Mouse (Mus musculus): ENCODE measurements around the gene Lrrc8d.
"Not testable (repeated sequence)": the region's sequence is repeated elsewhere in the genome, so short reads cannot be mapped to it uniquely, and the experiment has no call there.

Gene Lrrc8d

DNA sequence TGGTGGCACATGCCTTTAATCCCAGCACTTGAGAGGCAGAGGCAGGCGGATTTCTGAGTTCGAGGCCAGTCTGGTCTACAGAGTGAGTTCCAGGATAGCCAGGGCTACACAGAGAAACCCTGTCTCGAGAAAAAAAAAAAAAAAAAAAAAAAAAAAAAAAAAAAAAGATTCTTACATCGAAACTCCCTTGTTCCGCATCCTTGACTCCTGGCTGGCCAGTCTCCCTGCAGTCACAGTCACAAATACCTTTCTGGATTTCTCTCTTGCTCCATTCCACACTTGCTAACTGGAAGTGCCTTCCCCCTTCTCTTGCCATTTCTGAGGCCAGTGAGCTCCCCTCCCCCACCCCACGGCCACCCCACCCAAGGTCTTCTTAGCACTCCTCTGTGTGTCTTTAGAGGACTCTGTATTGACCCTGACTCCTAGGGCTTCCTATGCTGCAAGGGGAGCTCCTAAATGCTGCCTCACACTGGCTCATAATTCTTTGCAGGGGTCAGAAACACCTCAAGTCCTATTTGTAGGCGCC, 13.9 kb upstream of the Lrrc8d start:
- not testable (repeated sequence) for DNase-seq

- no peak for DNase-seq
Measured at GRCm38 (mm10) chr5:105686331-105686995, 13.3 kb upstream of the Lrrc8d start.

DNA sequence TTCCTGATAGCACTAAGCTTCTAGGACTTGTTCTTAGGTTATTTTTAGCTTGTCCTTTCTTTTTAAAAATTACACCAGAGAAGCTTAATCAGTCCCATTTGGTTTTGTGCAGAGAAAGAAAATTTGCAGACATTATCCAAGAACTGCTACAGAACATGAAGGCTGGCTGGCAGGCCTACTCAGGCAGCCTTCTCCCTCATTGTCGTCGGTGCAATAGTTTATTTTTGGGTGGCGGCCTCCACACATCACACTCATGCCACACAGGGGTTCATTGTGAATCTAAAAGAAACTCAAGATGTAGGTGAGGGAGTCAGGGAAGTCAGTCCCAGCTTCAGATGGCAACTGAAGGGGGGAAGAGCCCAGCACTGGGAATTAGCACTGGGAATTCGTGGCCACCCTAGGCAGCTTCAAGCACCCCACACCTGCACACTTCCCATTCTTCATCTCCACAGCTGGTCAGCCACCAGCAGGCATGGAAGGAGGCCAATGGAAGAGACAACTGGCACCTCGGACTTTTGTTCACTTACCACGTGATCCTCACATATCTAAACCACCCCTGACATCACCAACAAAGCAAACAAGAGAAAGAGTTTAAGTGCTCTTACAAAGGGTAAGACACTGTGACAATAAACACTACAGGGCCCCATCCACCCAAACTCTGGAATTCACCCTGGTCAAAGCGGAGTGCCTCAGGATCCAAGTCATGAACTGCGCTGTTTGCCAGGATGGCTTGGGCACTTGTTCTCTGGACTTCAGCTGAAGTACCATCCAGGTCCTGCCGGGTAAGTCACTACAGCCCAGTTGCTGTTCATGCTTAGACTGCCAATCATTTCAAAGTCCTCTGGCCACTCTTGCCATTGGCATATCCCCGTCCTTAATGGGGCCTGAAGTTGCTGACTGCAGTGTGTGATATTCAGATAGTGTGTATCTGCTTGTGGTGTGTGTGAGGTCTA, 9.0 kb upstream of the Lrrc8d start:
- peak; percentile 71 to 76 for DNase-seq

- DNase-seq, result peak; percentile 27 to 38
Measured at GRCm38 (mm10) chr5:105691645-105692044, 8.1 kb upstream of the Lrrc8d start.

DNA sequence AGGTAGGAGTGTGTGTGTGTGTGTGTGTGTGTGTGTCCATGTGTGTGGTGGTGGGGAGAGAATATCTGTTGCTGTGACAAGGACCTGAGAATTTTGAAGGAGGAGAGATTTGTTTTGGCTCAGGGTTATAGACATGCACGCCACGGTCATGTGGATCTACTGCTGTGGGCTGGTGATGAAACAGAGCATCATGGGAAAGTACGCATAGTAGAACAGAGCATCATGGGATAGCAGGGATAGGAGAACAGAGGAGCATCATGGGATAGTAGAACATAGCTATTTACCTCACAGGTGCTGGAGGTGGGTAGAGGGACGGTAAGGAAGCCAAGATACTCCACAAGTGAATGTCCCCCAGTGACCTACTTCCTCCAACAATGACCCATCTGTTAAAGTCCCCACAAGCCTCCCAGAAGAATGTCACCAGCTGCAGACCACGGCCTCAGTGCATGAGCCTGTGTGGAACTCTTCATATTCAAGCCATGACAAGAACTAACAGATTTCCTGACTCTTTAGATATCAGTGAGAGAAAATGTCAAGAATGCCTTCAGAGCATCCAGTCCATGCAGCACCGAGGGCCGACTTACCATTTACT, 5.3 kb upstream of the Lrrc8d start:
- no peak for DNase-seq

- DNase-seq, result peak; percentile 46 to 66
Measured at GRCm38 (mm10) chr5:105696049-105696448, 3.7 kb upstream of the Lrrc8d start.

DNA sequence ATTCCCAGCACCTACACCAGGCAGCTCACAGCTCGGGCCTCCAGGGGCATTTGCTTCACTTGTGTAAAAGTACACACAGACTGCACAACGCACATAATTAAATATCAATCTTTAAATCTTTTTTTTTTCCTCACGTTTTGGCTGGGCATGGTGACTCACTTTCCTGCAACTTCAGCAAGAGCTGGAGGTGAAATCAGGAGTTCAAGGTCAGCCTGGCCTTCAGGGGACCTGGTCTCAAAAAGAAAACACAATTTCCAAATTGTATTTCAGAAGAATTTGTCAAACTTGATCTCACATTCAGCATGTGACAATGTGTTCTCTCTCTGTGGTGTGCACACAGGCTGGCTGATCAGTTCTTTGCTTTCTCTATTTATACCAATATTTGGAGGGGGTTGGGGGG, 1.9 kb upstream of the Lrrc8d start:
- no peak for DNase-seq

GRCm38 (mm10) chr5:105698694-105699093, 1.1 kb upstream of the Lrrc8d start:
- DNase-seq, result peak; percentile 68 to 74

- peak; percentile 87 to 90 for DNase-seq
Measured at GRCm38 (mm10) chr5:105700070-105700851, 492 bp downstream of the Lrrc8d start.

GRCm38 (mm10) chr5:105701326-105701725, 1.6 kb downstream of the Lrrc8d start:
- no peak for DNase-seq

- peak; percentile 68 to 80 for DNase-seq
Measured at GRCm38 (mm10) chr5:105701844-105702243, 2.1 kb downstream of the Lrrc8d start.

DNA sequence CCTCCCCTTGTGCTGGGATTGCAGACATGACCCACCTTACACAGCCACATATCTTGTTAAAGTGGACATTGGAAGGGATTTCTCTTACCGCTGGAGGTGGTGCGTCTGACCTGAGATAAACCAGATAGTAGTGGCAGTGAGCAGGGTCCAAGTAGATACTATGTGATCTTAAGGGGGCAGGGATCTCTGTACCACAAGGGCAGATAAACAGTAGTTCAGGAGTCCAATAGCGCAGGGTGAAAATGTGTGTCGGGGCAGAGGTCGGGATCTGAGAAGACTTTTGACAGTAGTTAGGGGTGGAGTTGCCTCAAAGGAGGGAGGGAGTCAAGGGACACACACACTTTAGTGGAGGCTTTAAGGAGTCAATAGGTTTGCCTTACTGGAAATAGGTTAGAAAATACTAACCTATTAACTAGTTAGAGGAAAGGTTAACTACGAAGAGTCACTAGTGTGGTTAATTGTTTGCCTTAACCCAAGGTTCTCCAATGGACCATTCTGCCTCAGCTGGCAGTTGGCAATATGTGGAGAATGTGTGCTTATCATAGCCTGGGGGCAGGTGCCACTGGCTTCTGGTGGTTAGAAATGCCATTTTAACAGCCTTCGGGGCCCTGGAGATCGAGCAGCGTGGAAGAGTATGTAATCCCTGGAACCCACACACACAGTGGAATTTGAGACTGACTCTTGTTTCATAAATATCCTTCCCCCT, 3.0 kb downstream of the Lrrc8d start:
- DNase-seq, result no peak

- DNase-seq, result peak; percentile 53 to 59
Measured at GRCm38 (mm10) chr5:105703286-105703655, 3.5 kb downstream of the Lrrc8d start.

GRCm38 (mm10) chr5:105704573-105704972, 4.8 kb downstream of the Lrrc8d start:
- no peak for DNase-seq

DNA sequence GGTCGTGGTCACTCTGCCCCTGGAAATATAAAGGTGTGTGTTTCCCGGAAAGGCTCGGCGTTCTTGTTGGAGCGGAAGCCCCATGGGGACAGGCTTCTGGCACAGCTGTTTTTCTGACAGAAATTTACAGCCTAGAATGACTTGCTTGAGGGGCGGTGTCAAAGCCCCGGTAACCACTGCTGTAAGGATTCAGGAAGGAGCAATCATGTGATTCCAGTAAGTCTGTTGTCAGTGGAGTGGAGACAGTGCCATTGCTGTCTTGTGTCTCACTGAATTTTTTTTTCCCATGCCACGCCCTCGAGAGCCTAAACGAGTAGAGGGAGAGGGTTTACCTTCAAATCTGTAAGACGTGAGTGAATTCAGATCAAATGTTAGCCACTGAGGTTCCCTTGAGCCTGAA, 6.9 kb downstream of the Lrrc8d start:
- no peak for DNase-seq

GRCm38 (mm10) chr5:105708276-105708675, 8.5 kb downstream of the Lrrc8d start:
- DNase-seq, result no peak

GRCm38 (mm10) chr5:105710473-105710872, 10.7 kb downstream of the Lrrc8d start:
- no peak for DNase-seq

DNA sequence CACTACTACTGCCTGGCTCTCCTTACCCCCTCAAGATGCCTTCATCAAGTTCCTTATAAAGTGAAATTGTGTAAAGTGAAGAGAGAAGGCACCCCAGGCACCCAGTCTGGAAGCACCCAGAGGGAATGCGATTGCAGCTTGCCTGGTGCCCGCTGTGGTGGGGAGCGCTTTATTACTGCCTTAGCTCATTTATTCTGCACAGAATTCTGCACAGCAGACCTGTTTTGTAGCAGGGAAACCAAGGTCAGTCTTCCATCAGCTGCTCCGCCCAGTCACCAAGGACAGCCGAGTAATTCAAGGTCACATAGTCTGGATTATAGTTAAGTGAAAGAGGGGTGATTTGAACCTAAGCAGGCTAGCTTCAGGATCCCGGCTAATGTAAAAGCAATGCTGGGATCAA, 14.7 kb downstream of the Lrrc8d start:
- DNase-seq, result no peak

DNA sequence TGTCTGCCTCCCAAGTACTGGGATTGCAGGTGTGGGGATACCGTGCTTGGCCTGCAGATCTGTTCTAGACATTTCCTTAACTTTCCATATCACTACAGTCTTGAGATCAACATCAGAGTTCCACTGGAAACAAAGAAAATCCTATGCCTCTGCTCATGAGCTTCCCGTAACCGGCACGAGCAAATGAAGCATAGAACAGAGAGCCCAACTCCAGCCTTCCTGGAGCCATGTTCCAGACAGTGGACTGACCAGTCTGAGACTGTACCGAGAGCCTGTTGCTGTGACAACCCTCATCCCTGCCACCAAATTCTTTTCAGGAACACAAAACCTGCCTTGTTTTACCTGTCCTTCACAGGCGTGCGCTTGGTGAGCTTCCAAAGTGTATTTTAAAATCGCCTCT, 15.3 kb downstream of the Lrrc8d start:
- DNase-seq, result no peak

DNA sequence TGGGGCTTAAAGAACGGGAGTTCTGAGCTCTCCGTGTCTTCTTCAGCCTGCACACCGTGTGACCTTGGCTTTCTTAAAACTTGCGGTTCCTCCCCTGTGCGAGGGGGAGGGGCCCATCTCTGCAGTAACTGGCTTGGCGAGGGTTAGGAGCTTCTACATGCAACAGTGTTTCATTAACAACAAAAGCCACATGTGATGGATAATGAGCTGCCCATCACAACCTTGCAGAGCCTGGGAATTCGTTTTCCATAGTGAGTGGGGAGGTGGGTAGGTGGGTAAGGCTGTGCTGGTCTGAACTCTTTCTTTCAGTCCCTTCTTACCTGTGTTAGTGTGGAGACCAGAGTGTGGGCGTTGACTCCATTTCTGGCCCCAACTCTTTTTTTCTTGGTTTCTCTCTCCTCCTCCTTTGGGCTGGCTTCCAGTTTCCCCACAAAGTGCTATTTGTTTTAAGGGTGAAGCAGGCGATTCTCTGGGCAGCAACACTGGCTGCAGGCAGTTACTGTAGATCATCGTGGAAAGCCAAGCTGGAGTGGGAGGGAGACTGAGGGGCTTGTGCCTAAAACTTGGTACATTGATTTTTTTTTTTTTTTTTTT, 15.9 kb downstream of the Lrrc8d start:
- DNase-seq, result peak; percentile 48 to 63

DNA sequence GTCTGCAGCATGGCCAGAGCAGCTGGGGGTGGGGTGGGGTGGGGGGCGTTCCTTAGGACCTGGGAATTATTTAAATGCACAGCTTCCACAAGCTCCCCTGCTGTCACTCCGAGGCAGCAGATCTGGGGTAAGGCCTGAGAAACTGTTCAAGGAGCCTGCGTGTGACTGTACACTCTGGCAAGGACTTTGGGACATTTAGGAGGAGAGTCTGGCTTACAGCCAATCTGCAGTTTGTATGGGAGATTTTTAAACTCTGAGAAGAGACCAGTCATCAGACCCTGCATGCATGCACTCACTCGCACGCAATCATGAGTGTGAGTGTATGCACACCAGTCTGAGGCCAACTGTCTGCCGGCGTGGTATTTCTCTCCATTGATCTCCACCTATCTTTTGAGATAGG, 17.5 kb downstream of the Lrrc8d start:
- no peak for DNase-seq

Measured in lung, adult 18-20 months (tissue).